Mouse (Mus musculus): ENCODE measurements around the gene Gss. TPM values are rescaled to one million over a fixed set of nuclear protein-coding genes. Genes with fewer than 3 reads are reported as not detected.
"Not testable (repeated sequence)": the region's sequence is repeated elsewhere in the genome, so short reads cannot be mapped to it uniquely, and the experiment has no call there.

Gss gene
- polyA plus RNA-seq, 1 experiment from 2014 or later: 37.1 TPM

DNA sequence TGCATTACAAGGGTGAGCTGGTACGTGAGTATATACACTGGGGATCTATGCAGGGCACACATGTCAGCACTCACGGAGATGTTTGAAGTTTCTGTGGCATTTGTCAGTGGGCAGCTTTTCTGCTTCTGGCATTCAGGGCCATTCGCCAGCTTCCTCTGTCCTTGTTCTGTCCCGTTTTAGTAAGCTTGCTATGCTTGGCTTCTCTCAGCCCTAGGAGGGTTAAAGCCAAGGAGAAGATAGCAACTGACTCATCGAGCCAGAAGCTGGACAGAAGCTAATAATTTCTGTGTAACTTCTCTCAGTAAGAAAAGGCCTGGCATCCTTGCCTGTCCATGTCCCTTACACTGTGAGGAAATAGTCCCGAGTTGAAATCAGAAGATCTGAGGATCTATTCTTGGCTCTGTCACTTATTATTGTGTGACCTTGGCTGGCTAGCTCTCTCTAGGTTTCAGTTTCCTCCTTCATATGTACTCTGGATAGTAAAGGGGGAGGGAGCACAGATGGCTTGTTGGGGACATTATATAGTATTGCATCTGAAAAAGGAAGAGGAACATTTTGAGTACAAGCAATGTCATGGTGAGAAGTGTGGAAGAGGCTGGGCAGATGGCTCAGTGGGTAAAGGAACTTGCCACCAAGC, 51.7 kb downstream of the Gss start:
- Histone ChIP-seq H3K4me1 (ENCODE audit: insufficient read depth, low read depth, low read length) (no peaks in the 10 kb centered on the region), H3K4me2 (replicated peaks; ENCODE audit: low read depth, low read length) (0 out of 2 replicates have a peak overlapping the region, but pooled peaks have one; percentile 11), H3K9me3 (ENCODE audit: low read length) (no peaks in the 10 kb centered on the region), H3K9ac (replicated peaks; ENCODE audit: low read depth) (no peak overlapping the region), H3K36me3 (ENCODE audit: insufficient read depth, low read length) (no peaks in the 10 kb centered on the region), H3K4me3 (ENCODE audit: low read depth, low read length) (no peak overlapping the region), H3K27me3 (replicated peaks; ENCODE audit: insufficient read depth, low read length) (no peaks in the 10 kb centered on the region), H3K27ac (ENCODE audit: low read length) (no peak overlapping the region)
- 41% methylated on average over 6 of the region's 6 CpGs for WGBS
- ATAC-seq (peak; percentile 87), DNase-seq (ENCODE audit: low spot score) (peak; percentile 76)
- TF ChIP-seq CTCF (IDR thresholded peaks at IDR 0.05) (no peak), EP300 (IDR thresholded peaks at IDR 0.05) (no peak)

DNA sequence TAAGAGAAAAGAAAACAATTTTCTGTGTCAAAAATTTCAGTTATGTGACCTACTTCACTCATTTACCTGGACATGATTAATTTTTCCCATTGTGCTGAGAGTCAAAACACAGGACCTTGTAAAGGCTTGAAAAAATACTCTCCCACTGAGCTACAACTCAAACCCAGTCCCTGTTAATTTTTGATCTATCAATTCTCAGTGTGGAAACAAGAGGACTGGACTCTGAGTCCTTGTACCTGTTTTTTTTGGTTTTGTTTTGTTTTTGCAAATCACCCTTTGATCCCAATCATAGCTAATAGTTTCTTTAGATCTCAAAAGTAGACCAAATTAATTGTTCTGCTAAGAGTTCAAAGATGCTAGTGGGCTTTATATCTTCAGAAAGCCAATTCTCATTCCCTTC, 52.9 kb downstream of the Gss start:
- DNase-seq (ENCODE audit: low spot score): no peak
- H3K4me3 ChIP-seq (ENCODE audit: low read depth, low read length): no peak overlapping the region
- H3K27me3 ChIP-seq (replicated peaks; ENCODE audit: insufficient read depth, low read length): no peaks in the 10 kb centered on the region
- H3K27ac ChIP-seq (ENCODE audit: low read length): no peak overlapping the region
- H3K9ac ChIP-seq (replicated peaks; ENCODE audit: low read depth): no peak overlapping the region
- H3K4me2 ChIP-seq (replicated peaks; ENCODE audit: low read depth, low read length): no peak overlapping the region
- no peaks in the 10 kb centered on the region for H3K36me3 ChIP-seq (ENCODE audit: insufficient read depth, low read length)
- no peak for TF ChIP-seq CTCF (IDR thresholded peaks at IDR 0.05)
- TF ChIP-seq EP300 (IDR thresholded peaks at IDR 0.05): no peak
- no peaks in the 10 kb centered on the region for H3K4me1 ChIP-seq (ENCODE audit: insufficient read depth, low read depth, low read length)
- ATAC-seq: no peak
- no peaks in the 10 kb centered on the region for H3K9me3 ChIP-seq (ENCODE audit: low read length)

DNA sequence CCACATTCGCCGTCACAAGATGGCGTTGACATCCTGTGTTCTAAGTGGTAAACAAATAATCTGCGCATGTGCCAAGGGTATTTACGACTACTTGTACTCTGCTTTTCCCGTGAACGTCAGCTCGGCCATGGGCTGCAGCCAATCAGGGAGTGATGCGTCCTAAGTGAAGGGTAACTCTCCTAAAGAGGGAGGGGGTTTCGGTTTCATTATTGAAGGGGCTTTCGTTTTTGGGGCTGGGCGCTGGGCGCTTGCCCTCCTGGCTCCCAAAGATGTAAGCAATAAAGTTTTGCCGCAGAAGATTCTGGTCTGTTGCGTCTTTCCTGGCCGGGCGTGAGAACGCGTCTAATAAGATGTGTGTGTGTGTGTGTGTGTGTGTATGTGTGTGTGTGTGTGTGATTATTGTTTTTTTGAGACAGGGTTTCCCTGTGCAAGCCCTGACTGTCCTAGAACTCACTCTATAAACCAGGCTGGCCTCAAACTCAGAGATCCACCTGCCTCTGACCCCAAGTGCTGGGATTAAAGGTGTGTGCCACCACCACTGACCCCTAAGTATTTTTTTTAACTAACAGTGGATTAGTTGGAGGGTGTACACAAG, 54.0 kb downstream of the Gss start:
- H3K4me2 ChIP-seq (replicated peaks; ENCODE audit: low read depth, low read length); ATAC-seq; H3K9ac ChIP-seq (replicated peaks; ENCODE audit: low read depth); H3K27ac ChIP-seq (ENCODE audit: low read length); H3K9me3 ChIP-seq (ENCODE audit: low read length); H3K27me3 ChIP-seq (replicated peaks; ENCODE audit: insufficient read depth, low read length); H3K4me3 ChIP-seq (ENCODE audit: low read depth, low read length); DNase-seq (ENCODE audit: low spot score); H3K36me3 ChIP-seq (ENCODE audit: insufficient read depth, low read length); H3K4me1 ChIP-seq (ENCODE audit: insufficient read depth, low read depth, low read length): not testable (repeated sequence)
- WGBS: 78% methylated on average over 9 of the region's 19 CpGs

DNA sequence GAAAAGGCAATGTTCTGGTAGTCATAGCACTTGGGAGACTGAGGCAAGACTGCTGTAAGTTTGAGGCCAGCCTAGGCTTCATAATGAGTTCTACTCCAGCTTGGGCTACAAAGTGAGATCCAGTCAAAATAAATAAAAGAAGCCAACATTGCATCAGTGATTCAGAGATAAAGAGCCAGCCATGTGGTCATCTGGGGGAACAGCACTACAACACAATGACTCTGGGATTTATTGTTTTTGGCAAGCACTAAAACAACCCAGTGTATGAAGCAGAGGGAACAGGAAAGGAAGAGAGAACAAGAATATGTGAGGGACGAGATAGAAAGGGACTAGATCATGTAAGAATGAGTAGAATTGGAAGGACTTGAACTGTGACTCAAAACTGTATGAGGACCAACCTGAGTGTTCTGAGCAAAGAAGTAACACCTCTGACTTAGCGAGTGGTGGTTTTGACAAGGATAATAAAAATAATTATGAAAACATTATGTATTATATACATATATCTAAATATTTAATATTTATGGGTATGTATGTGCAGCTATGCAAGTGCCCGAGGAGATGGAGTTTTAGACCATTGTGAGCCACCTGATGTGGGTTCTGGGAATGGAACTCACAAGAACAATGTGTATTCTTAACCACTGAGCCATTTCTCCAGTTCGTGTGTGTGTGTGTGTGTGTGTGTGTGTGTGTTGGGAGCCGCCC, 54.7 kb downstream of the Gss start:
- no peak overlapping the region for H3K4me3 ChIP-seq (ENCODE audit: low read depth, low read length)
- no peak overlapping the region for H3K9ac ChIP-seq (replicated peaks; ENCODE audit: low read depth)
- H3K9me3 ChIP-seq (ENCODE audit: low read length): no peaks in the 10 kb centered on the region
- WGBS: 67% methylated on average over 5 of the region's 5 CpGs
- no peak for ATAC-seq
- no peaks in the 10 kb centered on the region for H3K27me3 ChIP-seq (replicated peaks; ENCODE audit: insufficient read depth, low read length)
- no peaks in the 10 kb centered on the region for H3K4me1 ChIP-seq (ENCODE audit: insufficient read depth, low read depth, low read length)
- no peak for TF ChIP-seq EP300 (IDR thresholded peaks at IDR 0.05)
- no peak for TF ChIP-seq CTCF (IDR thresholded peaks at IDR 0.05)
- no peak overlapping the region for H3K27ac ChIP-seq (ENCODE audit: low read length)
- H3K36me3 ChIP-seq (ENCODE audit: insufficient read depth, low read length): no peaks in the 10 kb centered on the region
- H3K4me2 ChIP-seq (replicated peaks; ENCODE audit: low read depth, low read length): no peak overlapping the region
- peak; percentile 12 for DNase-seq (ENCODE audit: low spot score)

DNA sequence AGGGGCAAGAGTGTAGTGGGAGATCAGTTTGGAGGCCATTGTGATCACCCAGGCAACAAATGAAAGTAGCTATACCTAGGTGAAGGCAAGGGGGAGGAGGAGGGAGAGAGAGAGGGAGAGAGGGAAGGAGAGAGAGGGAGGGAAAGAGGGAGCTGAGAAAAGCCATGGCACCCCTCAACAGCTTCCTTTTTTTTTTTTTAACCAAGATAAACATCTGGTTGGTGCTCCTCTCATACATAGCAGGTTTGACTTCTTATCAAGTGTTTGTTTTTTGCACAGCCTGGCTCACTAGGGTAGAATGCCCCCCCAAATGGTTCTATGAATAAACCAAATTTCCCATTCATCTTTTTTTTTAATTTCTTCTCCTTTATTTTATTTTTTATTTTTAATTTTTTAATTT, 56.3 kb downstream of the Gss start:
- no peak for ATAC-seq
- Histone ChIP-seq H3K4me1 (ENCODE audit: insufficient read depth, low read depth, low read length) (no peaks in the 10 kb centered on the region), H3K27me3 (replicated peaks; ENCODE audit: insufficient read depth, low read length) (no peaks in the 10 kb centered on the region), H3K4me2 (replicated peaks; ENCODE audit: low read depth, low read length) (no peak overlapping the region), H3K27ac (ENCODE audit: low read length) (no peak overlapping the region), H3K4me3 (ENCODE audit: low read depth, low read length) (no peak overlapping the region), H3K36me3 (ENCODE audit: insufficient read depth, low read length) (no peaks in the 10 kb centered on the region), H3K9me3 (ENCODE audit: low read length) (no peaks in the 10 kb centered on the region), H3K9ac (replicated peaks; ENCODE audit: low read depth) (no peak overlapping the region)
- no peak for DNase-seq (ENCODE audit: low spot score)
- TF ChIP-seq EP300 (IDR thresholded peaks at IDR 0.05) (no peak), CTCF (IDR thresholded peaks at IDR 0.05) (no peak)

DNA sequence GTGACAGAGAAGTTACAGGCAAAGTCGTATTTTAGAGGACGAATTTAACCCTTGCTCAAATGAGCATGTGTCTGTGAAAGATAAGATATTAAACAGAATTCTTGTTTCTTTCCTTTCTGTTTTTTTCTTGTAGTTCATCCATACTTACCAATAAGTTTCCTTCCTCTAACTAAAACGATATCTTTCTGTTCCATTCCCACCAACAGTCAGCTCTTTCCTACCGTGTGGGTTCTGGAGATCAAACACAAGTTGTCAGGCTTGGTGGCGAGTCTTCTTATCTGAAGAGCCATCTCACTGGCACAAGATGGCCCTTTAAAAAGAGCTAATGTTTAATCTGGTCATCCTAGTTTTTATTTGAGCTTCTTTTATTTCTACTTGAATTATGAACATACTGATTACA, 65.2 kb downstream of the Gss start:
- TF ChIP-seq EP300 (IDR thresholded peaks at IDR 0.05) (no peak), CTCF (IDR thresholded peaks at IDR 0.05) (no peak)
- 44% methylated on average over 5 of the region's 5 CpGs for WGBS

More for the DNA sequence above, 65.2 kb downstream of the Gss start:
- Histone ChIP-seq H3K4me1 (ENCODE audit: insufficient read depth, low read depth, low read length) (no peaks in the 10 kb centered on the region), H3K4me2 (replicated peaks; ENCODE audit: low read depth, low read length) (no peak overlapping the region), H3K27ac (ENCODE audit: low read length) (no peak overlapping the region), H3K9ac (replicated peaks; ENCODE audit: low read depth) (no peak overlapping the region), H3K9me3 (ENCODE audit: low read length) (no peaks in the 10 kb centered on the region), H3K4me3 (ENCODE audit: low read depth, low read length) (no peak overlapping the region), H3K36me3 (ENCODE audit: insufficient read depth, low read length) (no peaks in the 10 kb centered on the region), H3K27me3 (replicated peaks; ENCODE audit: insufficient read depth, low read length) (no peaks in the 10 kb centered on the region)
- DNase-seq (ENCODE audit: low spot score) (no peak), ATAC-seq (no peak)
